Mouse (Mus musculus) brain, embryonic 14.5 days (tissue): Measurements from ENCODE around the gene Hoxb5.

Source experiments
- CTCF ChIP-seq: fragments of 200-500 bp; IDR thresholded peaks from 2 replicates; pipeline ENCODE4 v1.5.1; 2012; ENCODE audit warnings: inconsistent platforms, mild to moderate bottlenecking, moderate library complexity, borderline replicate concordance; ENCODE audit not compliant: insufficient read depth, insufficient read length; ENCODE audit errors: extremely low read depth
- POLR2A ChIP-seq: fragments of 200-500 bp; IDR thresholded peaks from 2 replicates; pipeline ENCODE4 v1.6.1; 2012; ENCODE audit warnings: mild to moderate bottlenecking, inconsistent platforms, borderline replicate concordance; ENCODE audit not compliant: poor library complexity, insufficient read depth, insufficient read length, severe bottlenecking; ENCODE audit errors: extremely low read depth

- no peak for TF ChIP-seq POLR2A
- no peak for TF ChIP-seq CTCF
Measured at GRCm38 (mm10) chr11:96338957-96339855, 36.1 kb downstream of the Hoxb5 start.
